Mouse (Mus musculus) spleen, adult 18-20 months (tissue): ENCODE measurements around the gene Rcor3.

Experiments
- DNase-seq, 2 experiments: peaks; one replicate each; pipeline ENCODE4 v3.0.0; 2022; ENCODE audit warnings: mixed read lengths in 2 of 2

Rcor3 gene

DNA sequence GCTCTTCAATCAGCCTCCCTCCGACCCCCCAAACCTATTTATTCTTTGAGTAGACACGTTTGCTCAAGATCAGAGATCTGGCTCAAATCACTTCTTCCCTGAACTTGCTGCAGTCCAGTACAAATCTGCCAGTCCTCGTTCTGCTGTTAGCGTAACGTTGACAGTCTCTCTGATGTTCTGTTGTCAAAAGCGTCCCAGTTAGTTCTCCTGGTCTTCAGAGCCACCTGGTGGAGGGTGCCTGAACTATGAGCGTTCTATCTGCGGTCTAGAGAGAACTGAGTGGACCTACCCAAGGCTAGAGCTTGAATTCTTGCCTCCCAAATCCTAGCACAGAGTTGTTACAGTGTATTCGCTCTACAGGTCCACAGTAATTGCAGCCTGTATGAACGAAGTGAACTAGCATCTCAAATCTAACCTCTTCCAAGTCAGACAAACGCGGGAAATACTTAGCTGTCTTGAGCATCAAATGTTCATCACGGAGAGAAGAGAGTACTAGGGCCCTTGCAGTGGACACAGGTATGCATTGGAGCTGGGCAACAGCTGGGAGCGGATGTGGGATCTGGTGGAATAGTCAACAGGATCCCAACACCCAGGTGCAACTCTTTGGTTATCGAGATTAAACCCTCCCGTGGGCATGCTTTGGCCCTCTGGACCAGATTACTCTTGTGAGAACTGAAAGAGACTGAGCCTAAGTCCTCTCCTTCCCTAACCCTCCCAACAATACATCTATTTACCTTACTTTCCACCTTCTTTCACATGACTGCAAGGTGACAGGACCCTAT is 44.8 kb downstream of the Rcor3 start:
- DNase-seq, result peak; percentile 74 to 82

DNA sequence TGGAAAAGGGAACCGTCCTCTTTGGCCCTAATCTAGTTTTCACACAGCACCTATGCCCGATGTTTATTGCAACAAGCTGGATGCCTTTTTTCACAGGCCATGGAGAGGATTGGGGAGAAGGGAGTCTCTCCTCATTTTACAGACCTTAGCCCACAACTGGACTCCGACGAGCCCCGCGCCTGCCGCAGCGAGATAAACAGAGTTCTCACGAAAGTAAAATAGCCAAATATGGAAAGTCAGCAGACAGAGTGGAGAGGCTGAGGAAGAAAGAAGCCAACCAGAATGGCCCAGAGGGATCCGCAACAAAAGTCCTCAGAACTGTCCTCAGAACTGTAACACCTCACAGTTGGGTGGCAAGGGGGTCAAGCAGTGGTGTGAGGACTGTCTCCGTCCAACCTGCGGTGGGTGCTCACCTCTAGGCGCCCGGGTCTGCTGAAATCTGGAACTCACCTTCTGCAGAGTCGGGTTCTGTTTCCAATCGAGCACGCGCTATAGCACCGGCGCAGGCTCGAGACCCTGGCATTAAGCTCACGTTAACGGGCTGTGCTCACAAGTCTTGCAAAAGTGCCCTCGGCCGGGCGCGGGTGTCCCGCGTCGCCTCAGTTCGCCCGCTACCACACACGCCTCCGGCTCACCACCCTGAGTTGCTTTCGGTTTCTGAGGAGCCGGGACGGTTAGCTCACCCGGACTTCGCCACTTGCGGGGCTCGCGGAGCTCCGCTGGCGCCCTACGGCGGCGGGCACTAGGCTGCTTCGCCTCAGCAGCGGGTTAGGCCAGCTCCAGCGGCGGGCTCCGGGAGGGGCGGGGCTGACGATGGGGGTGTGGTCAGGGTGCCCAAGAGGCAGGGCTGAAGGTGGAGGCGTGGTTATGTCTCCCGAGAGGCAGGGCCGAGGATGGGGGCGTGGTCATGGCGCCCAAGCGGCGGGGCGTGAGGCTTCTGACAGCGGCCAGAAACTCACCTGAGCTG is 45.8 kb downstream of the Rcor3 start, which contains the start of gene Traf5:
Gene Traf5 (minus strand): TSS at position 754 of the 967 bp plus-strand sequence.
- peak; percentile 99 for DNase-seq

DNA sequence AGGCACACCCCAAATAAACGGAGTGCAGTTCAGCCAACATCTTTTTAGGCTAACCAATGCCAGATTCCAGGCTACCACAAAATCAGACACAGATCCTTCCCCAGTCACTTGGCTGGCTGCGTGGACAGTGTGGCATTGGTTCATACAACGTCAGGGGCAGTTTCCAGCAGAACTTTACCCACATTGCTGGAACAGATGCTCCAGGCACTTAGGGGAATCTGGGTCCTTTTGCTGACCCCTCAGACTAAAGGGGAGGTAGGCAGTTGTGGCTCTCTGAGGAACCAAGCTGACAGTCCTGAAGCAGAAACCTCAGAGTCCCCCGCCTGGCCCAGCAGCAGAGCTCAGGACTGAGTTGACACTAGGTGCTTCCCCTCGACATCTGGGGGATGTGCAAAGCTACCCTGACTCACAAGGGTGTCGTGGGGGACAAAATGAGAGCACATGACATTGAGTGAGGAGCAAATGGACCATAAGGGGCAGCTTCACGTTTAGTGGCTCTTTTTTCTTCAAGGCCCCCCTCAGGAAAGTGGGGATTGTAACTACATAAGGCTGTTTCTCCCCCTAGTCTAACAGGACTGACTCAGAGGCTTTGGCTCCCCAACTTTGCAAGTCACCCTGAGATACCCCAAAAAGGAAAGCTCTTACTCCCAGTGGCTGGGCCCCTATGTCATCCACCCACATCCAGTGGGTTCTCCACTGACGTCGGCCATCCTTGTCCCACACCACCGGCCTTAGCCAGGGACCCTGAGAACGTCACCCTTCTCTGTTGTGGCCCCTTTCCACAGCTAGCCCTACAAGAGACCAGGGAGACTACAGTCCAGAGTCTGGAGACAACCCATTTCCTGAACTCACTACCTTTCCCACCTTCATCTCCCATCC is 46.9 kb downstream of the Rcor3 start:
- peak; percentile 50 to 52 for DNase-seq

- no peak for DNase-seq
Observed at GRCm38 (mm10) chr1:192090281-192090680, 47.6 kb downstream of the Rcor3 start.

DNA sequence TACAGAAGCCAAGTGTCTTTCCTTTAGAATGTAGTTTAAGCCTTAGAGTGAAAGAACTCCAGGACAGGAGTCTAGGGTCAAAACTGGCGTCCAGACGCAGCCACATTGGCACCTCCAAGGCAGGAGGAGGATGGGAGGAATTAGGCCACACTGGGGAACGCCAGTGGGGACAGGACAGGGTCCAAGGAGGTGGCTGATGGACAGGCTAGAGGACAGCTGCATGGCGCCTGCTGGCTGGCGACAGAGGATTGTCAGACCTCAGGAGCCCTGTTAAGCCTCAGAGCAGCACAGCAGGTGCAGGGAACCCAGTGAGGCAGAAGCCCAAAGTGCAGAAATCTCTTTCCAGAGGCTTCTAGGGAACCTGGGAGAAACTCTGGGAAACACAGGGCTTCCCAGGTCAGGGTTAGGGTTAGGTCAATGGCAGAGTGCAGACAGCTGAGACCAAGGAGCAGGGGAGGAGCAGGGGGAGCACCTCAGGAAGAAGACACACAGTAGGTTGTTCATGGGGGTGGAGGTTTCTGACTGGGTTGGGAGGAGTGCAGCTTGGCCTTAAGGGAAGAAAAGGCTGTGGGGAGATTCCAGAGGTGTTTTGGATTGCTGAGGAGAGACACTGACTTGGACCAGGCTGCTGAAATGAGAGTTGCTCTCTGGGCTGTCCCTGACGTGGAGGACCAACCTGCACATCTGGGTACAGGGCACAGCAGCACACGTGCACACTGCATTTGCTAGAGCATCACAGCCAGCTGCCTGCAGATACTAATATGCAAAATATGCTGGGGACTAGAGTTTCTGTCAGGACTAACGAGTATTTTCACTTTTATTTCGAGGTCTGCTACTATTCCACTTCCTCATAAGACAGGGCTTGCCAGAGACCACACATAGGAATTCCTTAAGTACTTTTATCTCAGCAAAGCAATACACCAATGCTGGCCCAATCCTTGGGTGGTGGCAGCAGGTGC is 48.4 kb downstream of the Rcor3 start:
- DNase-seq, result peak; percentile 41

- no peak for DNase-seq
Observed at GRCm38 (mm10) chr1:192088011-192088410, 49.9 kb downstream of the Rcor3 start.

DNA sequence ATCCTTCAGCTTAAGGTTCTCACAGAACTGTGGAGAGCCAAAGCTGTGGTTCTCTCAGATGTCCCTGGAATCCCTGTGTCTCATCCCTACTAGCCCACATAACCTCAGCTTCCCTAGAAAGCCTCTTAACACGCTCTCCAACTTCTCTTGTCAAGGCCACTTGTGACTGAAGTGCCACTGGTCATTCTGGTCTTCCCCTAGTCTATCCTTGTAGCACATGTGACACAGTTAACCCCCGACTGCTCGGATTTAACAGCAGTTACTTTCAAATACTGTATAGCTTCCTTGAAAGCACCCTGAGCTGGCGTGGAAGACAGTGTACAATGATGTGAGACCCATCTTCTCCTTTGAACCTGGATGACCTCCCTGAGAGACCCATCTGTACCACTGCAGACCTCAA is 50.8 kb downstream of the Rcor3 start:
- no peak for DNase-seq

- peak; percentile 57 to 58 for DNase-seq
Observed at GRCm38 (mm10) chr1:192086279-192087037, 51.4 kb downstream of the Rcor3 start.

DNA sequence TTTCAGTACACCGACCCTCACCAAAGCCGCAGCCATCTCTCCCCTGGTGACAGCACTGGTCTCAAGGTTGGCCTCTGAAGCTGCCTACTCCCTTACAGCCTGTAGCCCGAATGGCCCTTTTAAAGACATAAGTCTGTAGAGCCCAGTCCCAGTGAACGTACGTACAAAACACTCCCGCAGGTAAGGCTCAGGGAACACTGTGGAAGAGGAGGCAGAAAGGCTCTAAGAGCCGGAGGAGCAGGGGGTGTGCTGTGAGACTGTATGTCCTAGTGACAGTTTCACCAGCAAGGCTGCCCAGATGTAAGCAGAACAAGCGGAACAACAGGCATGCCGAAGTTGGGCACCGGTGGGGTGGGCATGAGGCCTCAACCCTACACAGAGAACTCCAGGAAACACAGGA is 52.6 kb downstream of the Rcor3 start:
- DNase-seq, result no peak

GRCm38 (mm10) chr1:192082646-192083045 is 55.2 kb downstream of the Rcor3 start:
- no peak for DNase-seq

DNA sequence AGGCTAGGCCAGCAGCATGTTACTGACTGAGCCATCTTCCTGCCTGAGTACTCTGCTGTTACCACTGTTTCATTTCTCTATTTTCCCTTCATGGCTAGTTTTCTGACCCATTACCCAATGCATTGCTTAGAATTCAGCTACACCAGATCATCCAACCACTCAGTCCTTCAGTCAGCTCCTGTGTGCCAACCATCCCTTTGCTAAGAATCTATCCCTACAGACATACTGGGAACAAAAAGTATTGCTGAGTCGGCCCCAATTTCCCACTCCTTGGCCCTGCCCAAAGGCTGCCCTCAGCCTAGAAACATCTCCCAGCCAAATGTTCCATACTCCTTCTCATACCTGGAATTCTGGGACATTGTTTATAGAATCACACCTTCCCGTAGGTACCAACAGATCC is 56.7 kb downstream of the Rcor3 start:
- no peak for DNase-seq

GRCm38 (mm10) chr1:192079121-192079520 is 58.7 kb downstream of the Rcor3 start:
- no peak for DNase-seq

DNA sequence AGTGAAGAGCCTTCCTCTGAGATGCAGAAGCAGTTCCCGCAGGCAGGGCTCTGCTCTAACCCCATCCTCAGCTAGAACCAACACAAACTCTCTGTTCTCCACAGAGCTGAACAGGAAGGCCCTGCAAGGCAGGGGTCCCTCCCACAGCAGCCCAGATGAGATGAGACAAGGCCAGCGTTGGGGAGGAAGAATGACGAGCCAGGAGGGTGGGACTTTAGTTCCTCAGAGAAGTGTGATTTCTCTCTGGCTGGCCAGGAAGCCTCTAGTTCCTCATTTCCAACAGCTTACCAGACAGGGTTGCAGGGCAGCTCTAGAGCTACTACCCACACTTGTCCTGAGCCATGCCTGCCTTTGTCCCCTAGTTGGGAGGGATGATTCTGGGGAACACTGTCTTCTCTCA is 59.5 kb downstream of the Rcor3 start:
- DNase-seq, result peak; percentile 62 to 67

GRCm38 (mm10) chr1:192076796-192077535 is 60.9 kb downstream of the Rcor3 start:
- no peak for DNase-seq

DNA sequence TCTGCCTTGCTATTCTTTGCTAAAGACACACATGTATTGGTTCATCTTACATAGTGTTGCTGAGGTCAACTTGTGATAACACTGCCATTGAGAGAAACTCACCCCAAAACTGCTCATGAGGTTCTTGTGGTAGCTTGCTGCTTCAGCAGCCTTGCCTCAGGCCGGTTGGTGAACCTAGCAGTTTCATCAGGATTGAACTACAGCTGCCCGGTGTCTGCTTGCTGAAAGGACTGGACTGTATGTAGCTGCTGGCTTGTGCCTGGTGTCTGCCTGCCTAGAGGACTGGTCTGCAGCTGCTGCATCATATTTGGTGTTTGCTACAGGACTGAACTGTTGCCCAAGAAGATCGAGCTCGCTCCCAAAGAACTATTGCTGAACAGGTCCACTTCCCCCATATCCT is 61.8 kb downstream of the Rcor3 start:
- DNase-seq, result no peak

GRCm38 (mm10) chr1:192074824-192075223 is 63.0 kb downstream of the Rcor3 start:
- no peak for DNase-seq

GRCm38 (mm10) chr1:192072426-192072825 is 65.4 kb downstream of the Rcor3 start:
- DNase-seq, result no peak

DNA sequence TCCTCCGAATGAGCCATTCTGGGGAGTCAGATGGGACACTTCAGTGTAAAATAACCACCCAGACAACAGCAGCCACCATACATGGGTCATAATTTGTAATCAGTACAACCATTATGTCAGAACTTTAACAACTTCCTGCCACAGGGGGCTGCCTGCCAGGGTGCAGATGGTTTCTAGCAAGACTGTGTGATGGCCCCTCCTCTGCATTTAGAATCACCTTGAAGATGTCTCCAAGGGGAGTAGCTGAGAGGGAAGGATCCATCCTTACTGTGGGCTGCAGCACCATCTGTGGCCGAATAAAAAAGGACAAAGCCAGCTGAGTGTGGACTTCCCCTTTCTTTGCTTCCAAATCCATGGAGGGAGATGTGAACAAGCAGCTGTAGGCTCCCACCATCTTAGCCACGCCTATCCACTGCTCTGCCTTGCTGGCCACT is 67.2 kb downstream of the Rcor3 start:
- DNase-seq, result no peak

GRCm38 (mm10) chr1:192069971-192070591 is 67.8 kb downstream of the Rcor3 start:
- DNase-seq, result peak in 1 of 2 experiments; percentile 38
